Mouse (Mus musculus) cortical plate, adult 2 months (tissue): ENCODE measurements around the gene Ly6g6e.

ENCODE experiments used
- CTCF ChIP-seq: fragments of 200-500 bp; IDR thresholded peaks from 2 replicates; pipeline ENCODE4 v1.5.1; 2011; ENCODE audit warnings: mild to moderate bottlenecking, control low read depth, low read length; ENCODE audit not compliant: insufficient read depth; ENCODE audit errors: extremely low read depth
- POLR2A ChIP-seq: fragments of 200-500 bp; IDR thresholded peaks from 2 replicates; pipeline ENCODE4 v1.6.1; 2011; ENCODE audit warnings: mild to moderate bottlenecking, low read length, control low read depth; ENCODE audit not compliant: insufficient read depth; ENCODE audit errors: extremely low read depth

DNA sequence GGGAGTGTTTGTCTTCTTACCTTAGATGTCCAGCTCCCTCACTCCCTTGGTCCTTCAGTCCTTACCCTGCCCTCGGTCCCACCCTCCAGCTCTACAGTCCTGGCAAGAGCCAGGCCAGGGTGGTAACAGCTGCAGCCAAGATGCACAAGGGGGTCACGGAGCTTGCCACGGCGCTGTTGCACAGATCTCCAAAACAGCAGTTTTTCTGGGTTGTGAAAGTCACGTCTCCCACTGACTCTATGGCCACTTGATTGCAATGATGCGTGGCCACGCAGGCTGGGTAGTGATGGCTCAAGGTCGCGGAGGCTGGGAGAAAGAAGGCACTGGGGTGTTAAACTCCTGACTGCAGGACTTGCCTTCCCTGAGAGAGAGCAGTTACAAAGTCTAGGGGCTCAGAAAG lies 5.2 kb upstream of the Ly6g6e start:
- no peak for TF ChIP-seq POLR2A
- TF ChIP-seq CTCF, result no peak
